Mouse (Mus musculus): ENCODE measurements around the gene Amd1.

- no peak for TF ChIP-seq ZNF384 (IDR thresholded peaks at IDR 0.05; ENCODE audit: low read depth, low read length)
- no peak for TF ChIP-seq HCFC1 (IDR thresholded peaks at IDR 0.05; ENCODE audit: borderline replicate concordance, insufficient read depth, low read length)
- no peak for TF ChIP-seq CHD2 (IDR thresholded peaks at IDR 0.05; ENCODE audit: low read depth, low read length)
- TF ChIP-seq MAFK (IDR thresholded peaks at IDR 0.05; ENCODE audit: insufficient read depth, low read depth, low read length), result no peak
Measured at GRCm38 (mm10) chr10:40258976-40259375, 43.0 kb downstream of the Amd1 start.

Measured in ES-E14 (cell line).